Mouse (Mus musculus) ZHBTc4 (cell line): Measurements from ENCODE around the gene Rgs12.

ENCODE experiments used
- DNase-seq: peaks from one replicate; pipeline ENCODE4 v3.0.0-alpha.2; 2011; ENCODE audit warnings: low read depth, low spot score

The Rgs12 gene

GRCm38 (mm10) chr5:34931516-34932457 lies 17.5 kb upstream of the Rgs12 start:
- DNase-seq, result no peak

GRCm38 (mm10) chr5:34932458-34932806 lies 16.8 kb upstream of the Rgs12 start:
- no peak for DNase-seq

DNA sequence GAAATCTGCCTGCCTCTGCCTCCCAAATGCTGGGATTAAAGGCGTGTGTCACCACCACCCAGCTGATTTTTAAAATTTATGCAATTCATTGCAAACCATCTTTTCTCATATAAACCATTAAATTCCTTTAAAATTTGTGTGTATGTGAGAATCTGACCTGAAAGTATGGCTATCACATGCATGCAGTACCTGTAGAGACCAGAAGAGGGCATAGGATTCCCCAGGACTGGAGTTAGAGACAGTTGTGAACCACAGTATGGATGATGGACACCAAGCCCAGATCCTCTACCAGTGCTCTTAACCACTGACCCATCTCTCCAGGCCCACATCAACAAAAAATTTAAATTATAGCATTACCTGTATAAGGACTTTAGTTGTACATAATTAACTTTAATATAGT lies 15.8 kb upstream of the Rgs12 start:
- peak; percentile 70 for DNase-seq

GRCm38 (mm10) chr5:34941710-34942470 lies 7.4 kb upstream of the Rgs12 start:
- no peak for DNase-seq

- DNase-seq, result no peak
These were observed 5.8 kb upstream of the Rgs12 start for GRCm38 (mm10) chr5:34943428-34943827.

DNA sequence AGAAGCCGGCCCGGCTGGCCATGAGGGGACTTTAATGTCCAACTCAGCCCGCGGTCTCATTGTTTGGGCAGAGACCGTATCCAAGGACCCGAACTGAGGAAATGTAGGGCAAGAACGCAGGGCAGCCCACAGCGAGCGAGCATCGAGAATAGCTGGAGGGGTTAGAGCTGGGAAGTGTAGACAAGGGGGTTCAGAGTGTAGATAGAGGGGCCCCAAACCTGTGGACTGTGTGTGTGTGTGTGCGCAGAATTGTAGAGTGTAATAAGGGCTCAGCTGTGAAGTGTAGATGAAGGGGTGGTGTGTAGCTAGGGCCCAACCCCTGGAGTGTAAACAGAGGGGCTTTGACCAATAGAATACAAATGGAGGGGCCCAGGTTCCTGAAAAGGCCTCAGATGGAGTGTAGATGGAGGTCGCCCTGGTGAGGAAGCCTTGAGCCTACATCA lies 545 bp downstream of the Rgs12 start:
- peak; percentile 12 for DNase-seq

DNA sequence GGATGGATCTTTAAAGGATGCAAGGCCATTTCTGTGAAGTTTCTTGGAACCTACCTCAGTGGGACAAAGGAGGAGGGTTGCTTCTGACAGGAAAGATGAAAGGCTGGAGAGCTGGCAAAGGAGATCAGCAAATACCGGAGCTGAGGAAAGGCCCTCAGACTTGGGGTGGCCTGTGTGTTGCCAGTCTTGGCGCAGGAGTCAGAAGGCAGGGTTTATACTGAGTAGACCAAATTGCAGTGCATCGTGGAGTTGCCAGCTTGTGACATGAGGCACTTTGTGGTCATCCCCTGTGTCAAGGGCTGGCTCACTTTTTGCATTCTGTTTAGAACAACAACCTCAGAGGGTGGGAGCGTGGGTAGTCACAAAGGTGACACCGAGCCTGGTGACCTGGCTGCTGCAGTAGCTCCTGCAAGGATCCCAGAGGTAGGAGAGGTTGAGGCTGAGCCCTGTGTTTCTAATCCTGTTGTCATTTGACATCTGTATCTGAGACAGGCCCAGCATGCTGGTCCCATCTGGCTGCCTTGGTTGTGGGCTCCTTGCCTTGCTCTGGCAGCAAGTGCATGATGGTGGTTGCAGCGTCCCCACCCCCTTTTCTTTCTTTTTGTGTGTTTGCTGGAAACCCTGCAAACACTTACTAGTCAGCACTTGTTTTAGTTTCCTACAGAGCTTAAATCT lies 1.4 kb downstream of the Rgs12 start:
- DNase-seq, result no peak

GRCm38 (mm10) chr5:34951161-34951834 lies 2.1 kb downstream of the Rgs12 start:
- DNase-seq, result no peak

DNA sequence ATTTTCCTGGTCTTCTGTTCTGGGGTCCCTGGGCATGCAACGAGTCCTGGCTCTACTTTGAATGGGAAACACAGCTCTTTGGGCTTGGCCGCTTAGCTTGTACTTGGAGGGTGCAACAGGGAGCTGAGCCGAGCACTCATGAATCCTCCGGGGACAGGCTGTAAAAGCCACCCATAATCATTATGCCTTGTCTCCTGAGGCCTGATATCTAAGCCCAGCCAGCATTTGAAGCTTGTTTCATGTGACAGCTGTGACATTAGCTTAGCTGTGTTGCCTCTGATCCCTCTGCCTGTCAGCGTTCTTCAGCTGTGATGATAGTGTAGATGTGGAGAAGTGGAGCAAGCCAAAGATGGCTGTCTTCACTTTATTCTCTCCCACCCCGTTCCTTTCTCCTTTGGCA lies 5.3 kb downstream of the Rgs12 start:
- no peak for DNase-seq

GRCm38 (mm10) chr5:34955630-34956029 lies 6.4 kb downstream of the Rgs12 start:
- no peak for DNase-seq

- DNase-seq, result no peak
These were observed 6.9 kb downstream of the Rgs12 start for GRCm38 (mm10) chr5:34956151-34956550.

DNA sequence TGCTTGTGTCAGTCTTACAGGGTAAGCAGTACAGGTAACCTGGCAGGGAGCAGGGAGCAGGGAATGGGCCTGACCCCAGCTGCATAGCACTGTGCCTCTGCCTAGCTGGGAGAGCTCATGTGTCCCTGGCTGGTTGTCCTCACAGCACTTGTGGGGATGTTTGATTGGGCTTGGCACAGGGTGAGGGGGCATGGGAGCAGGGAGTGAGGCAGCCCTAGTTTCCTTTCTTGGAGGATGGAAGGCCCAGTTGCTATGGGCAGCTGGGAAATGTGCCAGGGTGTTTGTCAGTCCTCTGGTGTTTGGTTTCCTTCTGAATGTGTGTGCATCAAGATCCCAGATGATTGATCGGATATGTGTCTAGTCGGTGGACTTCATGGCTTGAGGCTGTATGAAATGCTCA lies 7.8 kb downstream of the Rgs12 start:
- DNase-seq, result no peak

GRCm38 (mm10) chr5:34960021-34960420 lies 10.8 kb downstream of the Rgs12 start:
- no peak for DNase-seq

- no peak for DNase-seq
These were observed 16.3 kb downstream of the Rgs12 start for GRCm38 (mm10) chr5:34965531-34965930.

GRCm38 (mm10) chr5:34968386-34968785 lies 19.1 kb downstream of the Rgs12 start:
- peak; percentile 67 for DNase-seq

DNA sequence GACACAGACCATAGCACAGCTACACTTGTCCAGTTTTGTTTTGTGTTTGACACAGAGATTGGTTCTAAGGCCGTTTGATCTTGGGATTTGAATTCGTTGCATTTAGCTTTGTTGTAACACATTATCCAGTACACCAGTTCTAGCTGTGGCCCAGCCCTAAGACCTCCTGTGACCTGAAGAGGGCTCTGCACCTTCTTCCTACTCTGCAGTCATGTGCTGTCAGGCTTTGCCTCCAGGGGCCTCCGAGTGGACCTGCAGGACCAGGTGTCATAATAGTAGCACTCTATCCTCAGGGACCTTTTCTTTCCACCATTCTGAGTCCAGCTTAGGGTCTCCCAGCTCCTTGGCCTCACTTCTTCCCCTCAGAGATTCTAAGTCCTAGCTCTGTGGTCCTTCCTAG lies 23.2 kb downstream of the Rgs12 start:
- no peak for DNase-seq

GRCm38 (mm10) chr5:34973560-34974317 lies 24.5 kb downstream of the Rgs12 start:
- DNase-seq, result no peak

- DNase-seq, result no peak
These were observed 25.7 kb downstream of the Rgs12 start for GRCm38 (mm10) chr5:34974773-34975443.

DNA sequence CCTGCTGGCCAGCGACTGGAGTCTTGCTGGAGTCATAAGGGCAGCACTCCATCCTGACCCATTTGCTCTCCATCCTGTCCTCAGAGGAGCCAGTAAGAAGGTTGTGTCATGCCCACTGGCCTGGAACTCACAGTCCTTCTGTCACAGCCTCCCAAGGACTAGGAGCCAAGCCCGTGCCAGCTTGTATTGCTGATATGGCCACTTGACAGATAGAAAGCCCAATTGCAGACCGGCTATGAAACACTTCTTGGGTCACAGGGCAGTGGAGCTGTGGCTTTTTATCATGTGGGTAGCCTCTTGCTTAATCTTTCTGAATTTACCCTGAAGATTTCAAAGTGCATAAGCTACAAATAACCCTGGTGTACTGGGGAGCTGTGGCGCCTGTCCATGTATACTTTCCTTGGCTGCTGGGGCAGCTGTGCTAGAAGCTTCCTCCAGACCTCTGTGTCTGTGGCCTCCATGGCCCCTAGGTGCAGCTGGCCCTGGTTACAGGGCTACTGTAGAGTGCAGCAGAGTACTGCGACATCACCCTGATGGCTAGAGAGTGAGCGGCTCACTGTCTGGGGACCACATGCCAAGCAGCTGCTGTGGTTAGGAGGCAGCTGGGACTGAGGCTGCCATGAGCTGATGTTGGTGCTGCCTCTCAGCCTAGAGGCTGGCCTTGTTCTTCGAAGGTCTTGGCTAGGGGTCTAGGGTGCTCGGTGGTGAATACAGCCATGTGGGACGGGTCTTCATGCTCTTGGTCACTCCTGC lies 27.5 kb downstream of the Rgs12 start:
- DNase-seq, result no peak

DNA sequence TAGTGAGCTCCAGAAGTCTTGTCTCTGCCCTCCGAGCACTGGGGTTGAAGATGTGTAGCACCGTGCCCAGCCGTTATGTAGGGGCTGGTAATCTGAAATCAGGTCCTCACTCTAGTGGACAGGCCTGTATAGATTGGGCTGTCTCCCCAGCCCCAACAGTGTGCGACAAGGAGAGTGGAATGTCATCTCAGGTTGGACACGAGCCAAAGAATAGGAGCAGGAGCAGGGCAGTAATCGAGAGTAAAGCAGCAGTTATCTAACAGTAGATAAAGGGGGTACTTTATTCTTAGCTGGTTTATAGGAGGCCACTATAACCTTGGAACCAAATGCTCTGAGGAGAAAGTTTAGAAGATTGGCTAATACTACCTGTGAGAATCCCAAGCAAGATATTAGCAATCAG lies 30.9 kb downstream of the Rgs12 start:
- DNase-seq, result no peak
